Mouse (Mus musculus) ES-E14 (cell line): ENCODE results near the gene Pkd1.

Experiments
- CHD2 ChIP-seq: IDR thresholded peaks from 2 replicates; pipeline ENCODE4 v1.6.1; 2014; ENCODE audit warnings: mild to moderate bottlenecking, low read depth, low read length, inconsistent platforms
- ZNF384 ChIP-seq: IDR thresholded peaks from 2 replicates; pipeline ENCODE4 v1.6.1; 2012; ENCODE audit warnings: low read depth, low read length, inconsistent platforms

GRCm38 (mm10) chr17:24640581-24640980 lies 90.9 kb downstream of the Pkd1 start:
- no peak for TF ChIP-seq ZNF384
- TF ChIP-seq CHD2: no peak
